ENCODE assay signal across 9 mouse cellular contexts in the genomic region with DNA sequence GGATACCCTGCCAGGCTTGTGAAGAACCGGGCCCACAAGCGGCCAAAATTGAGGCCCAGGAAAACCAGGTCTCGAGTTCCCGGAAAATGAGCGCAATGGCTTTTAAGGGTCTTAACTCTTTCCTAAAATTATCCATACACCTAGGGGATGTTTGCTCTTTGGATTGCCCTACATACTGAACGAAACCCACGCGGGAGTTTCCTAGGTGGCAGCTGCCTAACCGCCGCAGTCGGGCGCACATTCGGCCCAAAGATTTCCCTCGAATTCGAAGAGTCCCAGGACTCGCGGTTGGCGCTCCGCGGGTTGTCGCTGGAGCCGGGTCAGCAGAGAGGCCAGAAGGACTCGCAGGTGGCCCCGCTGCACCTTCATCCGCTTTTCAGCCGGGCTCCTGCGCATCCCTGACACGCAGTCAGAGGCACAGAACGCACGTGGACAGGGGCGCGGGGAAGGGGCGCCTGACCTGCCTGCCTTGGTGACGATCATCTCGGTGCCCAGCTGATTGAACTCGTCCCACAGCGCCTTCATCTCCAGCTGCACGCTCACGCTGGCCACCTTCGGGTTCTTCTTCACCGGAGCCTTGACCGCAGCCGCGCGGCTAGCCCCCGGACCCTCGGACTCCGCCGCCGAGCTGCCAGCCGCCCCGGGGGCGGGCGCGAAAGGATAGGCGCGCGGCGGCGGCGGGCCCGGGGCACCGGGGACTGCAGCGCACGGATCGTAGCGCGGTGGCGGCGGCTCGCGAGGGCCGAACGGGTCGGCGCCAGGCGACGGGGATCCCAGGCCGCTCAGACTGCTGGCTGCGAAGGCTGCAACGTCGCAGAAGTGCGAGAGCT. TPM values are rescaled to one million over a fixed set of nuclear protein-coding genes. Genes with fewer than 3 reads are reported as not detected.
A peak's percentile ranks its signal among the peaks of the same experiment; 100 is the strongest.
DNase-seq lines count a peak whose midpoint lies in the region; ATAC-seq lines count a peak whose summit lies in the region.
"Had no signal": no experiment of that assay in that cellular context is flagged by ENCODE, and none has a peak within 500 bp of the region (broad histone marks: within the 10 kb centered on the region; RNA-seq: fewer than 3 reads in every experiment).

No protein-coding gene starts in this region.

- ATAC-seq in embryonic facial prominence, embryonic 13.5 days (ENCODE audit: insufficient number of reproducible peaks, insufficient read depth, low FRiP score, low TSS enrichment, low read depth), result no peak
- no peak for ATAC-seq in intestine, embryonic 15.5 days
- ATAC-seq in neural tube, embryonic 12.5 days (ENCODE audit: low FRiP score, low read depth), result no peak
- ATAC-seq in cerebellum, adult (ENCODE audit: insufficient number of reproducible peaks, low FRiP score, low TSS enrichment), result no peak
- ATAC-seq: Patski had no signal

- H3K36me3 ChIP-seq in embryonic facial prominence, embryonic 13.5 days, result no peaks in the 10 kb centered on the region
- H3K36me3 ChIP-seq in intestine, embryonic 15.5 days, result no peaks in the 10 kb centered on the region
- no peaks in the 10 kb centered on the region for H3K36me3 ChIP-seq in neural tube, embryonic 12.5 days

- peak overlapping the region; percentile 82 for H3K4me2 ChIP-seq in embryonic facial prominence, embryonic 13.5 days
- peak overlapping the region; percentile 79 for H3K4me2 ChIP-seq in intestine, embryonic 15.5 days (replicated peaks)
- peak overlapping the region; percentile 64 for H3K4me2 ChIP-seq in neural tube, embryonic 12.5 days (replicated peaks)

- WGBS in embryonic facial prominence, embryonic 13.5 days, result 2% methylated on average over 82 of the region's 83 CpGs
- 4% methylated on average over 76 of the region's 83 CpGs for WGBS in intestine, embryonic 15.5 days
- WGBS in neural tube, embryonic 12.5 days, result 1% methylated on average over 83 of the region's 83 CpGs

- H3K4me1 ChIP-seq in embryonic facial prominence, embryonic 13.5 days, result peaks cover 57% of the 10 kb centered on the region
- peaks cover 54% of the 10 kb centered on the region for H3K4me1 ChIP-seq in intestine, embryonic 15.5 days (replicated peaks)
- peaks cover 35% of the 10 kb centered on the region for H3K4me1 ChIP-seq in neural tube, embryonic 12.5 days

- peak overlapping the region; percentile 55; the same call in 1 of the 2 replicates for H3K27ac ChIP-seq in embryonic facial prominence, embryonic 13.5 days
- no peak overlapping the region for H3K27ac ChIP-seq in intestine, embryonic 15.5 days
- no peak overlapping the region for H3K27ac ChIP-seq in neural tube, embryonic 12.5 days

- DNase-seq in kidney, postnatal 4 days, result peak; percentile 38 to 54
- no peak for DNase-seq in kidney, postnatal 14 days
- no peak for DNase-seq in right cerebral cortex, adult 2 months (ENCODE audit: low spot score in 2 of 2)
- DNase-seq in layer of hippocampus, postnatal 36 days, result no peak

- peak overlapping the region; percentile 75 for H3K9ac ChIP-seq in embryonic facial prominence, embryonic 13.5 days
- no peak overlapping the region for H3K9ac ChIP-seq in intestine, embryonic 15.5 days
- H3K9ac ChIP-seq in neural tube, embryonic 12.5 days, result 0 out of 2 replicates have a peak overlapping the region, but pooled peaks have one; percentile 42

- H3K9me3 ChIP-seq in embryonic facial prominence, embryonic 13.5 days, result no peaks in the 10 kb centered on the region
- H3K9me3 ChIP-seq in intestine, embryonic 15.5 days, result no peaks in the 10 kb centered on the region
- no peaks in the 10 kb centered on the region for H3K9me3 ChIP-seq in neural tube, embryonic 12.5 days

- peak overlapping the region; percentile 52 for H3K4me3 ChIP-seq in embryonic facial prominence, embryonic 13.5 days
- peak overlapping the region; percentile 37 for H3K4me3 ChIP-seq in intestine, embryonic 15.5 days (replicated peaks)
- peak overlapping the region; percentile 37 for H3K4me3 ChIP-seq in neural tube, embryonic 12.5 days

- H3K27me3 ChIP-seq in embryonic facial prominence, embryonic 13.5 days, result peaks cover 100% of the 10 kb centered on the region
- H3K27me3 ChIP-seq in intestine, embryonic 15.5 days (replicated peaks), result peaks cover 98% of the 10 kb centered on the region
- peaks cover 99% of the 10 kb centered on the region for H3K27me3 ChIP-seq in neural tube, embryonic 12.5 days (replicated peaks)

RNA-seq across cellular contexts. Expression of a gene that starts 4.2 kb away (rescaled TPM):
- polyA plus RNA-seq in embryonic facial prominence, embryonic 13.5 days (2015; fragmentation: Nextera tagmentation; extraction: Ambion mirVana), result 7.9 and 8.3 TPM in 2 replicates
- 0.23 and 0.49 TPM in 2 replicates for polyA plus RNA-seq in intestine, embryonic 15.5 days (2015; fragmentation: Nextera tagmentation; extraction: Ambion mirVana)
- 5.5 and 7.2 TPM in 2 replicates for polyA plus RNA-seq in neural tube, embryonic 12.5 days (2016; fragmentation: Nextera tagmentation; extraction: Ambion mirVana)
- total RNA-seq in layer of hippocampus, postnatal 36 days (2021), result 1 to 10 TPM; 1.3 to 1.5 TPM

RNA-seq across cellular contexts. Expression of a gene that starts 35.9 kb away (rescaled TPM):
- 2.2 and 3.2 TPM in 2 replicates for polyA plus RNA-seq in embryonic facial prominence, embryonic 13.5 days (2015; fragmentation: Nextera tagmentation; extraction: Ambion mirVana)
- polyA plus RNA-seq in intestine, embryonic 15.5 days (2015; fragmentation: Nextera tagmentation; extraction: Ambion mirVana), result 2.2 and 2.5 TPM in 2 replicates
- polyA plus RNA-seq in neural tube, embryonic 12.5 days (2016; fragmentation: Nextera tagmentation; extraction: Ambion mirVana), result 12.0 and 12.7 TPM in 2 replicates
- 1 to 10 TPM in 1 of 2 experiments, under 1 TPM in 1; 0.85 to 1.2 TPM for total RNA-seq in layer of hippocampus, postnatal 36 days (2021)

RNA-seq across cellular contexts. Expression of a gene that starts 39.9 kb away (rescaled TPM):
- polyA plus RNA-seq in embryonic facial prominence, embryonic 13.5 days (2015; fragmentation: Nextera tagmentation; extraction: Ambion mirVana), result 4.5 and 7.4 TPM in 2 replicates
- polyA plus RNA-seq in intestine, embryonic 15.5 days (2015; fragmentation: Nextera tagmentation; extraction: Ambion mirVana), result 3.5 and 4.3 TPM in 2 replicates
- 11.8 and 12.1 TPM in 2 replicates for polyA plus RNA-seq in neural tube, embryonic 12.5 days (2016; fragmentation: Nextera tagmentation; extraction: Ambion mirVana)
- 100 to 1,000 TPM; 172 to 185 TPM for total RNA-seq in layer of hippocampus, postnatal 36 days (2021)

RNA-seq across cellular contexts. Expression of a gene that starts 43.5 kb away (rescaled TPM):
- polyA plus RNA-seq in embryonic facial prominence, embryonic 13.5 days (2015; fragmentation: Nextera tagmentation; extraction: Ambion mirVana), result 39.7 and 45.9 TPM in 2 replicates
- polyA plus RNA-seq in intestine, embryonic 15.5 days (2015; fragmentation: Nextera tagmentation; extraction: Ambion mirVana), result 39.0 and 42.7 TPM in 2 replicates
- polyA plus RNA-seq in neural tube, embryonic 12.5 days (2016; fragmentation: Nextera tagmentation; extraction: Ambion mirVana), result 117 and 125 TPM in 2 replicates
- total RNA-seq in layer of hippocampus, postnatal 36 days (2021), result 100 to 1,000 TPM; 548 to 589 TPM

Comparison
In these comparisons a context has a peak if more than half of its experiments do, and no peak if none do; other contexts are left out.
1. DNase-seq: peak in kidney, postnatal 4 days (2 of 2); none in kidney, postnatal 14 days (single experiment), right cerebral cortex, adult 2 months (0 of 2) and layer of hippocampus, postnatal 36 days (0 of 2).
2. Peak in every context shown above with its lines, with median percentiles within 50 percentile points of each other: H3K4me2 ChIP-seq and H3K4me3 ChIP-seq.